Mouse (Mus musculus) forebrain, embryonic 13.5 days (tissue): ENCODE results near the gene Gm30191. TPM values are rescaled to one million over a fixed set of nuclear protein-coding genes. Genes with fewer than 3 reads are reported as not detected.

ENCODE experiments used
- ATAC-seq: fragments of 200-750 bp; cut with Nextera tagmentation; 2 replicates; pipeline ENCODE4 v1.8.0; 2017
- H3K27ac ChIP-seq: fragments of 300-500 bp; sonication (generic); 2 replicates; pipeline ENCODE4 v1.5.1; 2015; ENCODE audit warnings: inconsistent platforms, mild to moderate bottlenecking, moderate library complexity
- H3K27me3 ChIP-seq: fragments of 300-500 bp; sonication (generic); 2 replicates; pipeline ENCODE4 v1.6.1; 2015; ENCODE audit warnings: mild to moderate bottlenecking, inconsistent platforms
- H3K36me3 ChIP-seq: fragments of 300-500 bp; sonication (generic); 2 replicates; pipeline ENCODE4 v1.6.1; 2015; ENCODE audit warnings: mild to moderate bottlenecking, inconsistent platforms; ENCODE audit not compliant: poor library complexity, severe bottlenecking
- H3K4me1 ChIP-seq: fragments of 300-500 bp; sonication (generic); 2 replicates; pipeline ENCODE4 v1.6.1; 2015; ENCODE audit warnings: inconsistent platforms
- H3K4me2 ChIP-seq: fragments of 300-500 bp; sonication (generic); 2 replicates; pipeline ENCODE4 v1.6.1; 2015; ENCODE audit warnings: inconsistent platforms, mild to moderate bottlenecking, moderate library complexity
- H3K4me3 ChIP-seq: fragments of 300-500 bp; sonication (generic); 2 replicates; pipeline ENCODE4 v1.5.1; 2015; ENCODE audit warnings: mild to moderate bottlenecking, inconsistent platforms
- H3K9ac ChIP-seq: fragments of 300-500 bp; sonication (generic); 2 replicates; pipeline ENCODE4 v1.6.1; 2015; ENCODE audit warnings: mild to moderate bottlenecking, inconsistent platforms
- H3K9me3 ChIP-seq: fragments of 300-500 bp; sonication (generic); replicated peaks from 2 replicates; pipeline ENCODE4 v1.6.1; 2016; ENCODE audit warnings: inconsistent platforms
- WGBS: fragments of 180-500 bp; shearing (Covaris S2); methylation state at CpG from one replicate; pipeline ENCODE4 v1.1.7; 2015; 5-methylcytosine and 5-hydroxymethylcytosine counted together
- polyA plus RNA-seq: library from polyadenylated mRNA; unstranded; fragments of >200 nt; fragmentation: Nextera tagmentation; extraction: Ambion mirVana; gene quantifications from 2 replicates; pipeline ENCODE4 v1.2.1, GENCODE M21; 2015

Gm30191 gene
- not detected in 2 replicates for polyA plus RNA-seq

DNA sequence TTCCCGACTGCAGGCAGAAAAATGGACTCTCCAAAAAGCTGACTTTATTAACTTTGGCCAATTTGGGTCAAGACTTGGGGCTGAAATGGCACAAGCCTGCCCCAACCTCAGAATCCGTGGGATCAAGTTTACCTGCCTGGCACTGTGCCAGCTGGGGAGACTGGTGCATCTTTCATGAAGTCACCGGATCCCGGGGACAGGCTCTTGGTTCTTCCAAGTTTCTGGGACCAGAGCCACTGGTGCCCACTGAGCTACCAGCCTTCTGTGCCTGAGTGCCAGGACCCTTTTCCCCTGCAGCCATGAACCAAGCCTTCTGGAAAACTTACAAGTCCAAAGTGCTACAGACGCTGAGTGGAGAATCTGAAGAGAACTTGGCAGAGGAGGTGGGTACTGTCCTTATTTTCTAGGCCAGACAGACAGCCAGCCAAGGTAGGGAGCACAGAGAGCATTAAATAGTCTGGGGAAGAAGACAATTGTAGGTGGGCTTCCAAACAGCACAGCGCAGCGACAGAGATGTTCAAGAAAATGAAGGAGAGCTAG, at the start of gene Gm30191:
Gene Gm30191 (plus strand): TSS at position 217 of the 540 bp plus-strand sequence.
- peaks cover 58% of the 10 kb centered on the region for H3K27me3 ChIP-seq
- no peak within 1 kb of the TSS; the same call in 1 of the 2 replicates for H3K27ac ChIP-seq
- H3K4me1 ChIP-seq: peaks cover 46% of the 10 kb centered on the region
- H3K4me3 ChIP-seq: peak within 1 kb of the TSS; percentile 86
- peaks cover 6% of the 10 kb centered on the region; the same call in 1 of the 2 replicates for H3K36me3 ChIP-seq
- H3K9ac ChIP-seq: 0 out of 2 replicates have a peak within 1 kb of the TSS, but pooled peaks have one; percentile 45
- peak within 1 kb of the TSS; percentile 95 for H3K4me2 ChIP-seq
- 78% methylated on average over 7 of the region's 7 CpGs for WGBS
- no peaks in the 10 kb centered on the region for H3K9me3 ChIP-seq
- ATAC-seq: no peak

GRCm38 (mm10) chr4:134199371-134199770, 47.4 kb upstream of the Gm30191 start:
- H3K4me1 ChIP-seq: no peaks in the 10 kb centered on the region
- 61% methylated on average over 2 of the region's 2 CpGs for WGBS
- H3K4me3 ChIP-seq: no peak overlapping the region
- no peak overlapping the region for H3K4me2 ChIP-seq
- H3K27me3 ChIP-seq: no peaks in the 10 kb centered on the region
- no peak overlapping the region for H3K27ac ChIP-seq
- H3K9me3 ChIP-seq: no peaks in the 10 kb centered on the region
- H3K9ac ChIP-seq: no peak overlapping the region
- no peaks in the 10 kb centered on the region for H3K36me3 ChIP-seq
- ATAC-seq: no peak

- no peak within 1 kb of the TSS for H3K9ac ChIP-seq
- ATAC-seq: no peak
- H3K4me1 ChIP-seq: no peaks in the 10 kb centered on the region
- H3K27ac ChIP-seq: no peak within 1 kb of the TSS
- H3K9me3 ChIP-seq: no peaks in the 10 kb centered on the region
- H3K4me3 ChIP-seq: no peak within 1 kb of the TSS
- H3K4me2 ChIP-seq: no peak within 1 kb of the TSS
- 88% methylated on average over 4 of the region's 4 CpGs for WGBS
- H3K36me3 ChIP-seq: no peaks in the 10 kb centered on the region
- H3K27me3 ChIP-seq: no peaks in the 10 kb centered on the region
Measured at GRCm38 (mm10) chr4:134202904-134203303, 43.8 kb upstream of the Gm30191 start, which contains the start of gene Gm7534. Gene Gm7534 (minus strand): TSS chr4:134203004.

DNA sequence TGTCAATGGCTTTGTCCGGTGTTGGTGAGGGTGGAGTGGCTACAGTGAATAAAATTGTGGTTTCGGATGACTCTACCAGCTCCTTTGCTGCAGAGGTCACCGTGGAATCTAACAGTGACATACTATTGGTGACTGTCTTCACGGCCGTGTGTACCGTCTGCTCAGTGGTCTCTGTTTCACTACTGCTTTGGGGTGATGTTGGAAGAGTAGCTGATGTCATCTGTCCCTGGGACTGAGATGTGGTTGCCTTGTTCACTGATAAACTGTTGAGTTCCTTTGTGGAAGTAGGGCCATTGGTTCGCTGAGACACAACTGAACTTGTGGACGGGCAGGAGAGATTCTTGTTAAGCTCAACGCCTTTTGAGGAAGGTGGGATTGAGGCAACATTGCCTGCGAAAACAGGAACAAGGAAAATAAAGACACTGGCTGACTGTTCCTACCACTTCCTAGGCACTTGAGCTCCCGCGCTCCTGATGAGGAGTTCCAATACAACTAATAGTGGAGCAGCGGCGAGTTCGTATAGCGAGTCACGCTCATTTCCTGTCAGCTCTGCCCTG, 43.3 kb upstream of the Gm30191 start:
- WGBS: 91% methylated on average over 17 of the region's 17 CpGs

GRCm38 (mm10) chr4:134206488-134207053, 40.2 kb upstream of the Gm30191 start:
- Histone ChIP-seq H3K36me3 (no peaks in the 10 kb centered on the region), H3K9me3 (no peaks in the 10 kb centered on the region), H3K9ac (no peak overlapping the region), H3K27me3 (no peaks in the 10 kb centered on the region), H3K4me1 (no peaks in the 10 kb centered on the region), H3K4me2 (no peak overlapping the region), H3K4me3 (no peak overlapping the region), H3K27ac (no peak overlapping the region)
- 73% methylated on average over 6 of the region's 6 CpGs for WGBS
- ATAC-seq: no peak

More for the DNA sequence above, 43.3 kb upstream of the Gm30191 start:
- H3K4me2 ChIP-seq: no peak overlapping the region
- H3K4me1 ChIP-seq: no peaks in the 10 kb centered on the region
- no peaks in the 10 kb centered on the region for H3K9me3 ChIP-seq
- no peak for ATAC-seq
- H3K27ac ChIP-seq: no peak overlapping the region
- no peak overlapping the region for H3K9ac ChIP-seq
- no peak overlapping the region for H3K4me3 ChIP-seq
- no peaks in the 10 kb centered on the region for H3K27me3 ChIP-seq
- no peaks in the 10 kb centered on the region for H3K36me3 ChIP-seq

DNA sequence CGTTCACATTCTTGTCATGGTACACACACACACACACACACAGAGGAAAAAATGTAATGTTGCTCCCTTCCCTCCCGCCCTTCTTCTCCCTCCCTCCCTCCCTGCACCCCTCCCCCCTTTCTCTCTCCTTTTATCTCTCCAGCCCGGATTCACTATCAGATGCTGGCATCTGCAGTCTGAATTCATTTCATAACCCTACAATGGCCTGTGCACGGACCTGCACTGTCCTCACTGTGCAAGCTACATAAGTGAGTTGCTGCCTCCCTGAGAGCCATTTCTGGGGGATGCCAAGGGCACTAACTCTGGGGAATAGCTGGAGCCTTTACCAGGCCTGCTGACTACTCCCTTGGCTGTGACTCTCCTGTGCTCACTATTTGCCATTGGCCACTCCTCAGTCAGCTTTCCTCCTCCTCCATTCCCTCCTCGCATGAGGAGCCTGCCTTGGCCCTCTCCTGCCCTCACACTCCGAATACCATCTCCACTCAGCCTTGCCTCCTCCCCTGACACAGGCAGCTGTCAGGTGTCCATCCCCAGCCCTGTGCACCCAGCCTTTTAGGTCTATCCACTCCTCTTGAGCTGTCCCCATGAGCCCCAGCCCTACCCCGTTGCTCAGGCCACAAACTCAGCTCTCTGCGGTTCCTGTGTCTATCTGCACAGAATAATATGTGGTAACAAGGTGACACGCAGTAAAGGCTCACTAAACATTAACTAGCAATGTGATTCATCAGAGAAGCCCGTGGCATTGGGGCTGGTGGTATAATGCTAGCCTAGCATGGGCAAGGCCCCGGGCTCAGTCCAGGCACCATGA, 23.7 kb upstream of the Gm30191 start:
- no peak overlapping the region for H3K27ac ChIP-seq
- no peaks in the 10 kb centered on the region for H3K9me3 ChIP-seq
- WGBS: 66% methylated on average over 11 of the region's 11 CpGs
- H3K27me3 ChIP-seq: no peaks in the 10 kb centered on the region
- H3K36me3 ChIP-seq: no peaks in the 10 kb centered on the region
- H3K4me1 ChIP-seq: no peaks in the 10 kb centered on the region
- no peak for ATAC-seq
- H3K4me2 ChIP-seq: no peak overlapping the region
- no peak overlapping the region for H3K4me3 ChIP-seq
- H3K9ac ChIP-seq: no peak overlapping the region

- no peak within 1 kb of the TSS for H3K4me3 ChIP-seq
- no peaks in the 10 kb centered on the region for H3K36me3 ChIP-seq
- H3K9me3 ChIP-seq: no peaks in the 10 kb centered on the region
- H3K27ac ChIP-seq: no peak within 1 kb of the TSS
- H3K9ac ChIP-seq: no peak within 1 kb of the TSS
- H3K4me2 ChIP-seq: no peak within 1 kb of the TSS
- H3K4me1 ChIP-seq: no peaks in the 10 kb centered on the region
- no peaks in the 10 kb centered on the region for H3K27me3 ChIP-seq
- WGBS: 65% methylated on average over 8 of the region's 8 CpGs
- ATAC-seq: no peak
Measured at GRCm38 (mm10) chr4:134227194-134227593, 19.5 kb upstream of the Gm30191 start, which contains the start of gene Catsper4. Gene Catsper4 (minus strand): TSS chr4:134227383.

DNA sequence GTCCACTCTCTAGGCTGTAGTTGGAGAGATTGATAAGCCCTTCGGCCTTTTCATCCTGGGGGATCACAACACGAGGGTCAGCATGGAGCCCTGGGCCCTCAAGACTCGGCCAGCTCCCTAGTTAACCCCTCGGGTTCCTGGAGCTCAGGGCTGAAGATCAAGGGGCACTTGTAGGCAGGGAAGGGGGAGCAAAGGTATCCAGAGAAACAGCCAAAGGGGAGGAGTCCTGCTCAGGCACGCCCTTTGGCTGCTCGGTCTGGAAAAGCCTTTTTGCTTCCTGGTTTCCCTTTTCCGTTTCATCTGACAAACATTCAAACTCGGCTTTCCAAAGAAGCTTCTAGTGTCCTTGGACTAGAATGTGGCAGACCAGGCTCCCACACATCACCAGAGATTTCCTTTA, 16.3 kb upstream of the Gm30191 start:
- no peak for ATAC-seq
- Histone ChIP-seq H3K36me3 (no peaks in the 10 kb centered on the region), H3K27me3 (no peaks in the 10 kb centered on the region), H3K9ac (no peak overlapping the region), H3K4me3 (no peak overlapping the region), H3K4me2 (no peak overlapping the region), H3K9me3 (no peaks in the 10 kb centered on the region), H3K27ac (no peak overlapping the region), H3K4me1 (no peaks in the 10 kb centered on the region)
- 44% methylated on average over 8 of the region's 8 CpGs for WGBS

DNA sequence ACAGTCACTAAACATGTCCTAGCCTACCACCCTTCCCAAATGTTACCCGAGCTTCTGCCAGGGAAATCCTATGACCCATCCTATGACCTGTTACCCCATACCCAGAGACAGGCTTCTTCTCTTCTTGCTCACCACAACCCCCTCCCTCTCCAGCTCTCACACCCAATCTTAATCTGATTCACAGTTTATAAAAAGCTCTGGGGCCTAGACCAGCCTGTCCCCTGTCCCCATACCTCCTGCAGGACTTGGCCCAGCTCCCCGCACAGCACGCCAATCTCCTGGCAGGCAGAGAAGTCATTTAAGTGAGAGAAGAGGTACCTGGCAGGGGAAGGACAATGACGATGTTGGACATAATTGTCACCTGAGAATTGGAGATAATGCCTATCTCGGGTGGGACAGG, 11.9 kb upstream of the Gm30191 start:
- WGBS: 86% methylated on average over 5 of the region's 5 CpGs
- ATAC-seq: no peak
- H3K27ac ChIP-seq: no peak overlapping the region

DNA sequence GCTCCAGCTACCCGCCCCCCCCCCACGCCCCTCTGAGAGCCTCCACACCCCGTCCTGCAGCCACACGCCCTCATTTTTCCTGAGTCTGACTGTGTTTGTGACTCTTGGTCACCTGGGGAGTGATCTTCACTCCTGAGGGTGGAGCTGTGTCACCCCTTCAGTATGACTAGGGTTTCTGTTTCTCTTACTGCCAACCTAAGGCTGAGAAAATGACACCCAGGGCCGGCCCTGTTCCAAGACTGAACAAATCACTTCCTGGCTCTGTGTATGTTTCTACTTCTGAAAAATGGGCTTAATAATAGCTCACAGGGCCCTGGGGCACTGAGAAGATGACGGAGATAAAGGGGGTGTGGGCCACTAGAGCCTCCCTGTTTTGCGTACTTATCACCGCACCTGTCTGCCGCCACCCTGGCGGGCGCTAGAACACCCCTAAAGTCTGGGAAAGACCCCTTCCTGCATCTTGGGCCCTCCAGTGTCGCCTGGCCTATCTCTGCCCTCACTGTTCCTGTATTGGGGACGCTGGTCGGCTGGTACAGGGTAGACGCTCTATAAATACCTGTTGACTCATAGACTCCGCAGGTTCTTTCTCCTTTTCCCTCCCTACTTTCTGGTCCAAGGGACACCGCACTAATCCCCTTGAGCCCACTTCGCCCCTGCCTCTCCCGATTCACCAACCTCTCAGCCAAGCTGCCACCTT, 9.0 kb upstream of the Gm30191 start:
- Histone ChIP-seq H3K36me3 (no peaks in the 10 kb centered on the region), H3K27ac (no peak overlapping the region), H3K4me1 (peaks cover 5% of the 10 kb centered on the region; the same call in 1 of the 2 replicates), H3K9ac (no peak overlapping the region), H3K9me3 (no peaks in the 10 kb centered on the region), H3K4me2 (0 out of 2 replicates have a peak overlapping the region, but pooled peaks have one; percentile 25), H3K27me3 (peaks cover 32% of the 10 kb centered on the region), H3K4me3 (no peak overlapping the region)
- WGBS: 29% methylated on average over 19 of the region's 19 CpGs
- no peak for ATAC-seq

More for the DNA sequence above, 11.9 kb upstream of the Gm30191 start:
- peaks cover 32% of the 10 kb centered on the region for H3K27me3 ChIP-seq
- H3K9me3 ChIP-seq: no peaks in the 10 kb centered on the region
- no peak overlapping the region for H3K4me2 ChIP-seq
- peaks cover 5% of the 10 kb centered on the region; the same call in 1 of the 2 replicates for H3K4me1 ChIP-seq
- no peak overlapping the region for H3K4me3 ChIP-seq
- H3K36me3 ChIP-seq: no peaks in the 10 kb centered on the region
- H3K9ac ChIP-seq: no peak overlapping the region

DNA sequence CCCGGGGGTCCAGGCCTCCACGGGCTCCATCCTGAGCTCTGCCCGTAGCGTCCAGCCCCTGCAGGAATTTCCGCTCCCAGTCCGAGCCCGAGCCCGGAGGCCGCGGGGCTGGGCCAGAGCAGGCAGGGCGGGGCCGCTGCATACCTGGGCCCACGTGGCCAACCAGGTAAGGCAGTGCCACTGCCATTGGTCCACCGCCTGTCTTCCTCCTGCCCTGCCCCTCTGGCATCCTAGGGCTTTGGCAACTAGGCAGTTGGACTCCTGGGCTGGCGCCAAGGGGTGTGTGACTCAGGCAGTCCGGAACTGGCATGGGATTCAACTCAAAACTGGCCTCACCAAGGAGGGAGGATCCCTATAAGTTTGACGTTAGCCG, 8.5 kb upstream of the Gm30191 start, which contains the start of gene Cnksr1:
Gene Cnksr1 (minus strand): TSS at position 121 of the 373 bp plus-strand sequence.
- peak within 1 kb of the TSS; percentile 25; the same call in 1 of the 2 replicates for H3K4me2 ChIP-seq
- peaks cover 32% of the 10 kb centered on the region for H3K27me3 ChIP-seq
- WGBS: 4% methylated on average over 18 of the region's 18 CpGs
- no peak within 1 kb of the TSS for H3K9ac ChIP-seq
- H3K27ac ChIP-seq: no peak within 1 kb of the TSS
- peaks cover 5% of the 10 kb centered on the region; the same call in 1 of the 2 replicates for H3K4me1 ChIP-seq
- ATAC-seq: no peak
- no peaks in the 10 kb centered on the region for H3K9me3 ChIP-seq
- H3K4me3 ChIP-seq: no peak within 1 kb of the TSS
- H3K36me3 ChIP-seq: peaks cover 1% of the 10 kb centered on the region; the same call in 1 of the 2 replicates
